Mouse (Mus musculus) leukemia stem cell, adult 10-12 weeks (primary cell): ENCODE results near the gene Gm5346. TPM values are rescaled to one million over a fixed set of nuclear protein-coding genes. Genes with fewer than 3 reads are reported as not detected.

Experiments used
- polyA plus RNA-seq: library from polyadenylated mRNA; stranded (reverse); fragments of >175 nt; gene quantifications from 2 replicates; pipeline ENCODE4 v1.2.3, GENCODE M21; 2012; ENCODE audit warnings: low replicate concordance

Gene Gm5346
- not detected in 2 replicates for polyA plus RNA-seq

DNA sequence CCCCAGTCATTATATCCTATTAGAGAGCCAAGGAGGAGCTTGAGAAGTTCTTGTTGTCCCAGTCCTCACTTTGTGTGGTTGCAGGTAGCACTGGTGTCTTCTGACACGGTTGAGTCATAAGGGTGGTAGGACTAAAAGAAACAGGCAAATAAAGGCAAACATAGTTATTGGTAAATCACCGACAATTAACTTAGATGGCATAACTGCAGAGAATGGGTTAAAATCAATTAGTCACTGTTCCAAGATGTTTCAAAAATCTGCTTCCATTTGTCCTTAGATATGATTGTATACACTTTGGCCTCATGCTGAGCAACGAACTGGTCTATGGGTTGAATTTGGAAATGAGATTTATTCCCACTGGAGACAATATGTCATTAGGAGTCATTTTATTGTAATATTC, at the start of gene Gm5346:
Gene Gm5346, minus strand, starts transcription at position 101 of the 400 bp plus-strand sequence.

DNA sequence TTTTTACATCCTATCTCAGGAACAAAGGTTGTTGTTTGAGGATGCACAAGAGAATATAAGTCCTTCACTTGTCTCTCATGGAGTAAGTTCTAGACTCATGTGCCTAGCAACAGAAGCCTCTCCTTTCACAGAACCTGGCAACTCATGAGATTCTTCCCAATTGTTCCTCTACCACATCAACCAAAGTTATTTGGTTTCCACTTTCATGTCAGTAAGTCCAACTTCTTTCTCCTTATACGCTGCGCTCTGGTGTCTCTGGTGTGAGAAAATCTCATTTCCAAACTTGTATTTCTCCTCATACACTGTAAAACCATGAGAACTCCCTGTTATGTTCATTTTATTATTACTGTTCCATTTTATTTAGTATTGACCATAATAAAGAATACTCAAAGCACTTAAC, 50.5 kb downstream of the Gm5346 start, which contains the start of gene Adam26a:
Gene Adam26a, minus strand, starts transcription at position 101 of the 400 bp plus-strand sequence.

Other genes with a start within 250 kb of the Gm5346 start
- not detected in 2 replicates for gene Adam26b, start 99.2 kb downstream of the Gm5346 start, polyA plus RNA-seq
- gene Adam26a, start 50.6 kb downstream of the Gm5346 start, polyA plus RNA-seq: not detected in 2 replicates
- not detected in 2 replicates for gene Adam34, start 82.8 kb upstream of the Gm5346 start, polyA plus RNA-seq